Mouse (Mus musculus) bone marrow, adult 2 months (tissue): ENCODE data around the gene Fen1. TPM values are rescaled to one million over a fixed set of nuclear protein-coding genes. Genes with fewer than 3 reads are reported as not detected.

Experiments
- H3K27ac ChIP-seq: fragments of 200-500 bp; 2 replicates; pipeline ENCODE4 v1.5.1; 2012; ENCODE audit warnings: low read depth, mild to moderate bottlenecking, control low read depth, inconsistent platforms, low read length; ENCODE audit not compliant: control insufficient read depth, poor library complexity, insufficient read depth
- H3K4me1 ChIP-seq: fragments of 200-500 bp; 2 replicates; pipeline ENCODE4 v1.6.1; 2011; ENCODE audit warnings: low read length; ENCODE audit not compliant: control insufficient read depth, insufficient read depth
- H3K4me3 ChIP-seq: fragments of 200-500 bp; replicated peaks from 2 replicates; pipeline ENCODE3; 2011; ENCODE audit warnings: mild to moderate bottlenecking, low read depth, low read length, control low read depth; ENCODE audit not compliant: control insufficient read depth
- CTCF ChIP-seq: fragments of 200-500 bp; IDR thresholded peaks from 2 replicates; pipeline ENCODE4 v1.5.1; 2011; ENCODE audit warnings: low read length, control low read depth; ENCODE audit not compliant: control insufficient read depth, insufficient read depth
- POLR2A ChIP-seq: fragments of 200-500 bp; IDR thresholded peaks from 2 replicates; pipeline ENCODE4 v1.6.1; 2011; ENCODE audit warnings: low read depth, mild to moderate bottlenecking, control low read depth, low read length, borderline replicate concordance; ENCODE audit not compliant: control insufficient read depth
- WGBS: fragments of 180-500 bp; shearing (Covaris S2); methylation state at CpG from one replicate; pipeline ENCODE4 v1.1.7; 2018; 5-methylcytosine and 5-hydroxymethylcytosine counted together
- polyA plus RNA-seq: library from polyadenylated mRNA; stranded (reverse); fragments of >200 nt; gene quantifications from 2 replicates; pipeline ENCODE4 v1.2.4, GENCODE M21; 2011; ENCODE audit warnings: low replicate concordance; ENCODE audit not compliant: missing spikeins, insufficient read depth, insufficient read length

Gene Fen1
- polyA plus RNA-seq, 1 experiment, result 64.3 TPM

GRCm38 (mm10) chr19:10223561-10223960 lies 19.6 kb upstream of the Fen1 start:
- WGBS, result 36% methylated on average over 4 of the region's 4 CpGs
- TF ChIP-seq CTCF, result no peak
- Histone ChIP-seq H3K4me3 (no peak overlapping the region), H3K27ac (no peak overlapping the region), H3K4me1 (no peaks in the 10 kb centered on the region)

- TF ChIP-seq POLR2A, result no peak
- no peak for TF ChIP-seq CTCF
- Histone ChIP-seq H3K27ac (no peak overlapping the region), H3K4me1 (no peaks in the 10 kb centered on the region), H3K4me3 (no peak overlapping the region)
- 45% methylated on average over 8 of the region's 8 CpGs for WGBS
Measured at GRCm38 (mm10) chr19:10222656-10223055, 18.7 kb upstream of the Fen1 start.

- no peak overlapping the region for H3K27ac ChIP-seq
- no peak overlapping the region for H3K4me3 ChIP-seq
- 60% methylated on average over 4 of the region's 4 CpGs for WGBS
- TF ChIP-seq CTCF (no peak), POLR2A (no peak)
- no peaks in the 10 kb centered on the region for H3K4me1 ChIP-seq
Measured at GRCm38 (mm10) chr19:10221585-10221984, 17.6 kb upstream of the Fen1 start.

GRCm38 (mm10) chr19:10219593-10219992 lies 15.6 kb upstream of the Fen1 start:
- TF ChIP-seq POLR2A (no peak), CTCF (no peak)
- WGBS, result 84% methylated on average over 6 of the region's 6 CpGs
- no peaks in the 10 kb centered on the region for H3K4me1 ChIP-seq
- H3K27ac ChIP-seq, result no peak overlapping the region
- no peak overlapping the region for H3K4me3 ChIP-seq

GRCm38 (mm10) chr19:10219108-10219507 lies 15.1 kb upstream of the Fen1 start:
- Histone ChIP-seq H3K4me3 (no peak overlapping the region), H3K27ac (no peak overlapping the region), H3K4me1 (no peaks in the 10 kb centered on the region)
- 34% methylated on average over 3 of the region's 3 CpGs for WGBS
- TF ChIP-seq POLR2A (no peak), CTCF (peak; percentile 43)

- WGBS, result 64% methylated on average over 8 of the region's 8 CpGs
- no peaks in the 10 kb centered on the region for H3K4me1 ChIP-seq
- no peak for TF ChIP-seq CTCF
- no peak for TF ChIP-seq POLR2A
- no peak overlapping the region for H3K4me3 ChIP-seq
- H3K27ac ChIP-seq, result no peak overlapping the region
Measured at GRCm38 (mm10) chr19:10216101-10216500, 12.1 kb upstream of the Fen1 start.

GRCm38 (mm10) chr19:10213796-10214471 lies 10.0 kb upstream of the Fen1 start:
- H3K27ac ChIP-seq, result no peak overlapping the region
- no peaks in the 10 kb centered on the region for H3K4me1 ChIP-seq
- WGBS, result 79% methylated on average over 10 of the region's 10 CpGs
- TF ChIP-seq POLR2A (no peak), CTCF (no peak)
- no peak overlapping the region for H3K4me3 ChIP-seq

GRCm38 (mm10) chr19:10210885-10211284 lies 6.9 kb upstream of the Fen1 start:
- Histone ChIP-seq H3K4me3 (no peak overlapping the region), H3K4me1 (no peaks in the 10 kb centered on the region), H3K27ac (no peak overlapping the region)
- 64% methylated on average over 4 of the region's 4 CpGs for WGBS
- TF ChIP-seq POLR2A, result no peak
- no peak for TF ChIP-seq CTCF

GRCm38 (mm10) chr19:10208851-10209250 lies 4.9 kb upstream of the Fen1 start:
- no peak overlapping the region for H3K27ac ChIP-seq
- H3K4me3 ChIP-seq, result no peak overlapping the region
- no peak for TF ChIP-seq CTCF
- no peak for TF ChIP-seq POLR2A
- H3K4me1 ChIP-seq, result no peaks in the 10 kb centered on the region; the same call in 1 of the 2 replicates
- 77% methylated on average over 3 of the region's 3 CpGs for WGBS
